ENCODE assay signal across 8 mouse cellular contexts in genomic region chr11:23306764-23307565, GRCm38 (mm10). TPM values are rescaled to one million over a fixed set of nuclear protein-coding genes. Genes with fewer than 3 reads are reported as not detected.
A peak's percentile ranks its signal among the peaks of the same experiment; 100 is the strongest.
DNase-seq lines count a peak whose midpoint lies in the region; ATAC-seq and TF ChIP-seq lines count a peak whose summit lies in the region.

Gene Usp34, plus strand, starts transcription at chr11:23306895.

- H3K9me3 ChIP-seq in forebrain, embryonic 11.5 days (ENCODE audit: control insufficient read depth, low read length), result no peaks in the 10 kb centered on the region
- H3K9me3 ChIP-seq in heart, embryonic 15.5 days (replicated peaks), result no peaks in the 10 kb centered on the region
- H3K9me3 ChIP-seq in liver, postnatal 0 days (ENCODE audit: low read length), result no peaks in the 10 kb centered on the region
- H3K9me3 ChIP-seq in neural tube, embryonic 14.5 days (ENCODE audit: control insufficient read depth, low read length), result no peaks in the 10 kb centered on the region

- peak within 1 kb of the TSS; percentile 93 for H3K4me3 ChIP-seq in forebrain, embryonic 11.5 days (ENCODE audit: low read depth, low read length)
- peak within 1 kb of the TSS; percentile 98 for H3K4me3 ChIP-seq in heart, embryonic 15.5 days
- H3K4me3 ChIP-seq in liver, postnatal 0 days (ENCODE audit: low read depth, low read length), result peak within 1 kb of the TSS; percentile 84
- peak within 1 kb of the TSS; percentile 85 for H3K4me3 ChIP-seq in neural tube, embryonic 14.5 days (ENCODE audit: low read depth, low read length)

- WGBS in forebrain, embryonic 11.5 days, result under 1% methylated on average over 39 of the region's 80 CpGs
- under 1% methylated on average over 57 of the region's 80 CpGs for WGBS in heart, embryonic 15.5 days
- 1% methylated on average over 39 of the region's 80 CpGs for WGBS in liver, postnatal 0 days (ENCODE audit: insufficient replicate concordance)
- under 1% methylated on average over 42 of the region's 80 CpGs for WGBS in neural tube, embryonic 14.5 days

- H3K4me2 ChIP-seq in forebrain, embryonic 11.5 days (ENCODE audit: low read depth, low read length, severe bottlenecking), result peak within 1 kb of the TSS; percentile 67
- peak within 1 kb of the TSS; percentile 63 for H3K4me2 ChIP-seq in heart, embryonic 15.5 days
- H3K4me2 ChIP-seq in liver, postnatal 0 days (ENCODE audit: low read depth, low read length), result peak within 1 kb of the TSS; percentile 87
- H3K4me2 ChIP-seq in neural tube, embryonic 14.5 days (ENCODE audit: low read depth, low read length), result peak within 1 kb of the TSS; percentile 64

- no peak for TF ChIP-seq CTCF in liver, postnatal 0 days (IDR thresholded peaks at IDR 0.05; ENCODE audit: low read depth)

- no peaks in the 10 kb centered on the region for H3K27me3 ChIP-seq in forebrain, embryonic 11.5 days (ENCODE audit: control insufficient read depth, insufficient read depth, low read length)
- no peaks in the 10 kb centered on the region for H3K27me3 ChIP-seq in heart, embryonic 15.5 days
- no peaks in the 10 kb centered on the region for H3K27me3 ChIP-seq in liver, postnatal 0 days (ENCODE audit: insufficient read depth, low read length)
- H3K27me3 ChIP-seq in neural tube, embryonic 14.5 days (ENCODE audit: control insufficient read depth, insufficient read depth, low read length), result no peaks in the 10 kb centered on the region

- no peaks in the 10 kb centered on the region; the same call in 1 of the 2 replicates for H3K4me1 ChIP-seq in forebrain, embryonic 11.5 days (replicated peaks; ENCODE audit: control insufficient read depth, insufficient read depth, low read length)
- H3K4me1 ChIP-seq in heart, embryonic 15.5 days (replicated peaks), result peaks cover 13% of the 10 kb centered on the region
- peaks cover 11% of the 10 kb centered on the region for H3K4me1 ChIP-seq in liver, postnatal 0 days (ENCODE audit: insufficient read depth)
- H3K4me1 ChIP-seq in neural tube, embryonic 14.5 days (ENCODE audit: control insufficient read depth, insufficient read depth, low read length), result peaks cover 12% of the 10 kb centered on the region

- peak within 1 kb of the TSS; percentile 98 for H3K27ac ChIP-seq in forebrain, embryonic 11.5 days (ENCODE audit: low read depth, low read length)
- peak within 1 kb of the TSS; percentile 98 for H3K27ac ChIP-seq in heart, embryonic 15.5 days
- H3K27ac ChIP-seq in liver, postnatal 0 days (ENCODE audit: low read depth), result peak within 1 kb of the TSS; percentile 100
- peak within 1 kb of the TSS; percentile 98 for H3K27ac ChIP-seq in neural tube, embryonic 14.5 days (ENCODE audit: low read depth, low read length)

- no peaks in the 10 kb centered on the region for H3K36me3 ChIP-seq in forebrain, embryonic 11.5 days (ENCODE audit: control insufficient read depth, insufficient read depth, low read length)
- H3K36me3 ChIP-seq in heart, embryonic 15.5 days, result no peaks in the 10 kb centered on the region
- peaks cover 5% of the 10 kb centered on the region; the same call in 1 of the 2 replicates for H3K36me3 ChIP-seq in liver, postnatal 0 days (replicated peaks; ENCODE audit: insufficient read depth, low read length)
- H3K36me3 ChIP-seq in neural tube, embryonic 14.5 days (ENCODE audit: control insufficient read depth, insufficient read depth, low read length), result no peaks in the 10 kb centered on the region

- no peak for TF ChIP-seq EP300 in liver, postnatal 0 days (IDR thresholded peaks at IDR 0.05; ENCODE audit: low read depth)

- peak within 1 kb of the TSS; percentile 92 for H3K9ac ChIP-seq in forebrain, embryonic 11.5 days (ENCODE audit: low read length)
- H3K9ac ChIP-seq in heart, embryonic 15.5 days, result peak within 1 kb of the TSS; percentile 97
- H3K9ac ChIP-seq in liver, postnatal 0 days (replicated peaks), result peak within 1 kb of the TSS; percentile 99
- H3K9ac ChIP-seq in neural tube, embryonic 14.5 days (replicated peaks; ENCODE audit: low read depth, low read length), result peak within 1 kb of the TSS; percentile 78

- ATAC-seq in forebrain, embryonic 11.5 days (replicated peaks; ENCODE audit: low FRiP score), result peak; percentile 61
- peak; percentile 62 for ATAC-seq in heart, embryonic 15.5 days (replicated peaks; ENCODE audit: insufficient number of reproducible peaks, insufficient read depth, low FRiP score, low read depth)
- peak; percentile 63 for ATAC-seq in liver, postnatal 0 days
- ATAC-seq in neural tube, embryonic 14.5 days (ENCODE audit: low read depth), result peak; percentile 64

- peak; percentile 32 to 36 for DNase-seq in CD8-positive naive resting alpha-beta T cell, adult 2 months (ENCODE audit: low read depth in 2 of 2, low spot score in 2 of 2)
- DNase-seq in brain, embryonic 18.5 days (ENCODE audit: low read depth, low spot score), result peak; percentile 28
- DNase-seq in forebrain, embryonic 11.5 days (ENCODE audit: low spot score), result no peak
- peak; percentile 81 to 93 for DNase-seq in kidney, postnatal 25 days
- peak; percentile 87 for DNase-seq in liver, postnatal 0 days
- DNase-seq in testis, postnatal 10 days (ENCODE audit: low spot score), result peak; percentile 89

RNA-seq across cellular contexts. Expression of gene Usp34, which starts in this region (rescaled TPM):
- 30.8 and 32.8 TPM in 2 replicates for polyA plus RNA-seq in forebrain, embryonic 11.5 days (2014; fragmentation: Nextera tagmentation; extraction: Ambion mirVana)
- polyA plus RNA-seq in heart, embryonic 15.5 days (2015; fragmentation: Nextera tagmentation; extraction: Ambion mirVana), result 12.1 and 14.5 TPM in 2 replicates
- 5.6 and 6.6 TPM in 2 replicates for polyA plus RNA-seq in liver, postnatal 0 days (2015; fragmentation: Nextera tagmentation; extraction: Ambion mirVana)
- polyA plus RNA-seq in neural tube, embryonic 14.5 days (2014; fragmentation: Nextera tagmentation; extraction: Ambion mirVana), result 49.7 and 54.0 TPM in 2 replicates
